Mouse (Mus musculus) spleen, adult 2 months (tissue): ENCODE data around the gene Ccdc141.

Source experiments
- CTCF ChIP-seq: fragments of 200-500 bp; IDR thresholded peaks from 2 replicates; pipeline ENCODE4 v1.5.1; 2011; ENCODE audit warnings: mild to moderate bottlenecking, inconsistent platforms; ENCODE audit not compliant: insufficient read depth, insufficient read length, insufficient replicate concordance; ENCODE audit errors: extremely low read depth
- POLR2A ChIP-seq: fragments of 200-500 bp; IDR thresholded peaks from 2 replicates; pipeline ENCODE4 v1.6.1; 2011; ENCODE audit warnings: low read depth, low read length, inconsistent platforms

GRCm38 (mm10) chr2:77020649-77021048 is 149.8 kb downstream of the Ccdc141 start:
- TF ChIP-seq CTCF (no peak), POLR2A (no peak)
